Mouse (Mus musculus): Measurements from ENCODE around the gene Rhbdf2. TPM values are rescaled to one million over a fixed set of nuclear protein-coding genes. Genes with fewer than 3 reads are reported as not detected.

The Rhbdf2 gene
- polyA plus RNA-seq, 1 experiment from 2014 or later = 1.7 TPM

GRCm38 (mm10) chr11:116575396-116575795 lies 51.4 kb downstream of the Rhbdf2 start:
- no peak overlapping the region for H3K4me2 ChIP-seq (ENCODE audit: low read length)
- H3K9ac ChIP-seq (ENCODE audit: low read depth, low read length) = no peak overlapping the region
- ATAC-seq = no peak
- no peaks in the 10 kb centered on the region for H3K36me3 ChIP-seq (ENCODE audit: control insufficient read depth, insufficient read depth, low read length)
- H3K27ac ChIP-seq (ENCODE audit: low read depth, low read length) = no peak overlapping the region
- H3K4me1 ChIP-seq (ENCODE audit: control insufficient read depth, insufficient read depth, low read depth, low read length) = peaks cover 53% of the 10 kb centered on the region
- H3K9me3 ChIP-seq (ENCODE audit: control insufficient read depth, low read length) = no peaks in the 10 kb centered on the region
- WGBS = 80% methylated on average over 2 of the region's 2 CpGs
- no peak overlapping the region for H3K4me3 ChIP-seq (ENCODE audit: low read length)
- H3K27me3 ChIP-seq (replicated peaks; ENCODE audit: control insufficient read depth, insufficient read depth, low read length) = no peaks in the 10 kb centered on the region

- Histone ChIP-seq H3K4me3 (ENCODE audit: low read length) (no peak overlapping the region), H3K27ac (ENCODE audit: low read depth, low read length) (no peak overlapping the region), H3K4me1 (ENCODE audit: control insufficient read depth, insufficient read depth, low read depth, low read length) (peaks cover 50% of the 10 kb centered on the region), H3K4me2 (ENCODE audit: low read length) (no peak overlapping the region), H3K27me3 (replicated peaks; ENCODE audit: control insufficient read depth, insufficient read depth, low read length) (no peaks in the 10 kb centered on the region), H3K36me3 (ENCODE audit: control insufficient read depth, insufficient read depth, low read length) (no peaks in the 10 kb centered on the region), H3K9me3 (ENCODE audit: control insufficient read depth, low read length) (no peaks in the 10 kb centered on the region), H3K9ac (ENCODE audit: low read depth, low read length) (no peak overlapping the region)
- 48% methylated on average over 6 of the region's 6 CpGs for WGBS
- ATAC-seq = no peak
These were observed 51.8 kb downstream of the Rhbdf2 start for GRCm38 (mm10) chr11:116574982-116575381.

GRCm38 (mm10) chr11:116574486-116574885 lies 52.3 kb downstream of the Rhbdf2 start:
- no peak overlapping the region for H3K9ac ChIP-seq (ENCODE audit: low read depth, low read length)

GRCm38 (mm10) chr11:116572756-116573543 lies 53.9 kb downstream of the Rhbdf2 start:
- Histone ChIP-seq H3K27me3 (replicated peaks; ENCODE audit: control insufficient read depth, insufficient read depth, low read length) (no peaks in the 10 kb centered on the region), H3K4me1 (ENCODE audit: control insufficient read depth, insufficient read depth, low read depth, low read length) (peaks cover 35% of the 10 kb centered on the region), H3K9me3 (ENCODE audit: control insufficient read depth, low read length) (no peaks in the 10 kb centered on the region), H3K4me2 (ENCODE audit: low read length) (no peak overlapping the region), H3K9ac (ENCODE audit: low read depth, low read length) (no peak overlapping the region), H3K36me3 (ENCODE audit: control insufficient read depth, insufficient read depth, low read length) (no peaks in the 10 kb centered on the region), H3K4me3 (ENCODE audit: low read length) (no peak overlapping the region), H3K27ac (ENCODE audit: low read depth, low read length) (no peak overlapping the region)
- no peak for ATAC-seq
- WGBS = 55% methylated on average over 12 of the region's 12 CpGs

More at GRCm38 (mm10) chr11:116574486-116574885, 52.3 kb downstream of the Rhbdf2 start:
- Histone ChIP-seq H3K4me2 (ENCODE audit: low read length) (no peak overlapping the region), H3K4me3 (ENCODE audit: low read length) (no peak overlapping the region), H3K9me3 (ENCODE audit: control insufficient read depth, low read length) (no peaks in the 10 kb centered on the region), H3K27me3 (replicated peaks; ENCODE audit: control insufficient read depth, insufficient read depth, low read length) (no peaks in the 10 kb centered on the region), H3K4me1 (ENCODE audit: control insufficient read depth, insufficient read depth, low read depth, low read length) (peaks cover 45% of the 10 kb centered on the region), H3K36me3 (ENCODE audit: control insufficient read depth, insufficient read depth, low read length) (no peaks in the 10 kb centered on the region), H3K27ac (ENCODE audit: low read depth, low read length) (no peak overlapping the region)
- no peak for ATAC-seq
- 55% methylated on average over 6 of the region's 6 CpGs for WGBS

- H3K4me2 ChIP-seq (ENCODE audit: low read length) = no peak overlapping the region
- no peaks in the 10 kb centered on the region for H3K27me3 ChIP-seq (replicated peaks; ENCODE audit: control insufficient read depth, insufficient read depth, low read length)
- WGBS = 80% methylated on average over 19 of the region's 19 CpGs
- H3K9me3 ChIP-seq (ENCODE audit: control insufficient read depth, low read length) = no peaks in the 10 kb centered on the region
- ATAC-seq = no peak
- H3K27ac ChIP-seq (ENCODE audit: low read depth, low read length) = no peak overlapping the region
- H3K36me3 ChIP-seq (ENCODE audit: control insufficient read depth, insufficient read depth, low read length) = no peaks in the 10 kb centered on the region
- no peak overlapping the region for H3K9ac ChIP-seq (ENCODE audit: low read depth, low read length)
- peaks cover 32% of the 10 kb centered on the region for H3K4me1 ChIP-seq (ENCODE audit: control insufficient read depth, insufficient read depth, low read depth, low read length)
- H3K4me3 ChIP-seq (ENCODE audit: low read length) = no peak overlapping the region
These were observed 54.8 kb downstream of the Rhbdf2 start for GRCm38 (mm10) chr11:116571767-116572679.

GRCm38 (mm10) chr11:116570821-116571220 lies 56.0 kb downstream of the Rhbdf2 start:
- Histone ChIP-seq H3K27ac (ENCODE audit: low read depth, low read length) (no peak overlapping the region), H3K36me3 (ENCODE audit: control insufficient read depth, insufficient read depth, low read length) (no peaks in the 10 kb centered on the region), H3K4me2 (ENCODE audit: low read length) (no peak overlapping the region), H3K9me3 (ENCODE audit: control insufficient read depth, low read length) (no peaks in the 10 kb centered on the region), H3K27me3 (replicated peaks; ENCODE audit: control insufficient read depth, insufficient read depth, low read length) (no peaks in the 10 kb centered on the region), H3K9ac (ENCODE audit: low read depth, low read length) (no peak overlapping the region), H3K4me3 (ENCODE audit: low read length) (no peak overlapping the region), H3K4me1 (ENCODE audit: control insufficient read depth, insufficient read depth, low read depth, low read length) (peaks cover 25% of the 10 kb centered on the region)
- WGBS = 84% methylated on average over 7 of the region's 7 CpGs
- ATAC-seq = no peak

GRCm38 (mm10) chr11:116567531-116567930 lies 59.3 kb downstream of the Rhbdf2 start:
- Histone ChIP-seq H3K4me1 (ENCODE audit: control insufficient read depth, insufficient read depth, low read depth, low read length) (no peaks in the 10 kb centered on the region), H3K27me3 (replicated peaks; ENCODE audit: control insufficient read depth, insufficient read depth, low read length) (no peaks in the 10 kb centered on the region), H3K36me3 (ENCODE audit: control insufficient read depth, insufficient read depth, low read length) (no peaks in the 10 kb centered on the region), H3K9ac (ENCODE audit: low read depth, low read length) (no peak overlapping the region), H3K4me2 (ENCODE audit: low read length) (no peak overlapping the region), H3K27ac (ENCODE audit: low read depth, low read length) (no peak overlapping the region), H3K4me3 (ENCODE audit: low read length) (no peak overlapping the region), H3K9me3 (ENCODE audit: control insufficient read depth, low read length) (no peaks in the 10 kb centered on the region)
- no peak; the same call in 1 of the 2 replicates for ATAC-seq
- 78% methylated on average over 8 of the region's 8 CpGs for WGBS

- Histone ChIP-seq H3K4me2 (ENCODE audit: low read length) (no peak overlapping the region), H3K4me1 (ENCODE audit: control insufficient read depth, insufficient read depth, low read depth, low read length) (no peaks in the 10 kb centered on the region), H3K4me3 (ENCODE audit: low read length) (no peak overlapping the region), H3K27me3 (replicated peaks; ENCODE audit: control insufficient read depth, insufficient read depth, low read length) (no peaks in the 10 kb centered on the region), H3K9ac (ENCODE audit: low read depth, low read length) (no peak overlapping the region), H3K9me3 (ENCODE audit: control insufficient read depth, low read length) (no peaks in the 10 kb centered on the region), H3K27ac (ENCODE audit: low read depth, low read length) (no peak overlapping the region), H3K36me3 (ENCODE audit: control insufficient read depth, insufficient read depth, low read length) (no peaks in the 10 kb centered on the region)
- no peak for ATAC-seq
- 73% methylated on average over 7 of the region's 7 CpGs for WGBS
These were observed 61.4 kb downstream of the Rhbdf2 start for GRCm38 (mm10) chr11:116565283-116566041.
